8 mouse cellular contexts compared by ENCODE assay signal in the genomic region with DNA sequence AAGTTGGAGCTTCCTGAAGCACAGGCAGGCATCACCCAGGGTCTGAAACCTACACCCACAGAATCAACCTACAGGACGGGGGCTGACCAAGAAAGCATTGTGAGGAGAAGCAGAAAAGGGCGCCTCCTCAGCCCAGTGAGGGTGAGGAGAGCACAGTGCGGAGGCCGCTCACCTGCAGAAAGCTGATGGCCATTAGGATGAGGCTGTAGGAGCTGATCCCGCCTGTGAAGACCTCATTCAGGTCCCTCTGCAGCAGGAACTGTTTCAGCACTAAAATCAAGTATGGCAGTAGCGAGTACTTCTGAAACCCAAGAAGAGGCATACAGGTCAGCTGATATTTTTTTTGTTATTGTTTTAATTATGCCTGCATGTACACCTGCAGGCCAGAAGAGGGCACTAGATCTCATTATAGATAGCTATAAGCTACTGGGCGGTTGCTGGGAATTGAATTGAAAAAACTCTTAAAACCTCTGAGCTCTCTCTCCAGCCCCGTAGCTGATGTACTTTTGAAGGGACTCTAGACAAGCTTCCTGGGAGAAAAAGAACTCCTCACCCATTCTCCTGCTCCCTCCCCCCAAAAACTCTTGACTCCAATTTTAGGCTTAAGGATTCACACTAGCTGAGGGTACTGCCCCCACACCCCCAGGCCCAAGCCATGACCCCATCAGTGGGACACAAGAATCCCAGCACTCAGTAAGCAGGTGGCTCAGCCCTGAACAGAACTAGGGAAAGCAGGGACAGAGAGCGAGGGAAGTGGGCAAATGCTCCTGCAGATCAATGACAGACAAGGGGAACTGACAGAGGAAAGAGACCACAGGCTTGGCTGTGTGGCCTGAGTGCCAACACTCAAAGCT. TPM values are rescaled to one million over a fixed set of nuclear protein-coding genes. Genes with fewer than 3 reads are reported as not detected.
DNase-seq lines count a peak whose midpoint lies in the region; ATAC-seq and TF ChIP-seq lines count a peak whose summit lies in the region.

No protein-coding gene starts in this region.

- TF ChIP-seq CTCF in intestine, postnatal 0 days (IDR thresholded peaks at IDR 0.05; ENCODE audit: low read depth), result peak; percentile 74

- no peak overlapping the region for H3K4me3 ChIP-seq in intestine, postnatal 0 days (ENCODE audit: low read depth, low read length)

- ATAC-seq in common myeloid progenitor, adult 5-6 weeks (replicated peaks; ENCODE audit: low read depth, poor library complexity, severe bottlenecking), result peak; percentile 65
- 0 out of 2 replicates have a peak, but pooled peaks have one; percentile 22 for ATAC-seq in intestine, postnatal 0 days
- ATAC-seq in neutrophil, adult 5-6 weeks (ENCODE audit: extremely low read depth, insufficient number of reproducible peaks, low FRiP score, poor library complexity, severe bottlenecking), result peak; percentile 46

- H3K36me3 ChIP-seq in intestine, postnatal 0 days (ENCODE audit: control insufficient read depth, insufficient read depth), result peaks cover 55% of the 10 kb centered on the region

- H3K9me3 ChIP-seq in intestine, postnatal 0 days (ENCODE audit: control insufficient read depth), result no peaks in the 10 kb centered on the region

- no peaks in the 10 kb centered on the region for H3K27me3 ChIP-seq in intestine, postnatal 0 days (replicated peaks; ENCODE audit: control insufficient read depth, insufficient read depth, low read length)

- WGBS in intestine, postnatal 0 days, result 63% methylated on average over 9 of the region's 9 CpGs

- no peak overlapping the region for H3K9ac ChIP-seq in intestine, postnatal 0 days (ENCODE audit: low read depth, low read length)

- no peak overlapping the region for H3K27ac ChIP-seq in intestine, postnatal 0 days (ENCODE audit: low read depth, low read length)

- no peak overlapping the region for H3K4me2 ChIP-seq in intestine, postnatal 0 days (replicated peaks; ENCODE audit: low read depth)

- H3K4me1 ChIP-seq in intestine, postnatal 0 days (replicated peaks; ENCODE audit: control insufficient read depth, insufficient read depth, low read length), result no peaks in the 10 kb centered on the region

- peak; percentile 23 to 48 for DNase-seq in heart, adult 18-20 months
- no peak for DNase-seq in heart, adult 8-10 months (ENCODE audit: low spot score)
- DNase-seq in CD4-positive helper T cell, adult 2 months (ENCODE audit: low read depth, low spot score), result peak; percentile 59
- DNase-seq in urinary bladder, postnatal 25 days (ENCODE audit: low spot score), result no peak
- DNase-seq in adrenal gland, postnatal 36 days, result no peak

RNA-seq across cellular contexts. Expression of a gene that starts 23.9 kb away (rescaled TPM):
- 10 to 100 TPM; 47.1 to 49.1 TPM for total RNA-seq in heart, adult 18-20 months (2021)
- 10 to 100 TPM; 43.6 to 51.5 (median 47.4) TPM for total RNA-seq in heart, adult 8-10 months (2022)
- 209 and 238 TPM in 2 replicates for total RNA-seq in common myeloid progenitor, adult 5-6 weeks (2017)
- polyA plus RNA-seq in intestine, postnatal 0 days (2015; fragmentation: Nextera tagmentation; extraction: Ambion mirVana), result 35.0 and 38.8 TPM in 2 replicates
- total RNA-seq in neutrophil, adult 5-6 weeks (2017), result 56.7 and 61.8 TPM in 2 replicates
- 10 to 100 TPM; 83.1 to 94.4 TPM for total RNA-seq in adrenal gland, postnatal 36 days (2021)

RNA-seq across cellular contexts. Expression of a gene that starts 24.8 kb away (rescaled TPM):
- total RNA-seq in heart, adult 18-20 months (2021), result 10 to 100 TPM; 10.4 to 11.1 TPM
- 10 to 100 TPM; 10.6 to 14.1 (median 11.9) TPM for total RNA-seq in heart, adult 8-10 months (2022)
- 10.1 and 15.0 TPM in 2 replicates for total RNA-seq in common myeloid progenitor, adult 5-6 weeks (2017)
- polyA plus RNA-seq in intestine, postnatal 0 days (2015; fragmentation: Nextera tagmentation; extraction: Ambion mirVana), result 2.3 and 2.7 TPM in 2 replicates
- 9.5 and 9.7 TPM in 2 replicates for total RNA-seq in neutrophil, adult 5-6 weeks (2017)
- total RNA-seq in adrenal gland, postnatal 36 days (2021), result 10 to 100 TPM; 23.2 to 25.3 TPM

Comparison
In these comparisons a context has a peak if more than half of its experiments do, and no peak if none do; other contexts are left out.
1. DNase-seq: peak in heart, adult 18-20 months (2 of 2) and CD4-positive helper T cell, adult 2 months (single experiment); none in heart, adult 8-10 months (single experiment), urinary bladder, postnatal 25 days (single experiment) and adrenal gland, postnatal 36 days (0 of 2).
2. Peak in every context shown above with its lines, with median percentiles within 50 percentile points of each other: ATAC-seq.